Mouse (Mus musculus): ENCODE measurements around the gene Tspan31.

- no peak for TF ChIP-seq CTCF (IDR thresholded peaks at IDR 0.05; ENCODE audit: borderline replicate concordance, insufficient read depth, low read depth, low read length)
- TF ChIP-seq POLR2A (IDR thresholded peaks at IDR 0.05; ENCODE audit: borderline replicate concordance, insufficient read depth, low read length) = no peak
These were observed 7.5 kb upstream of the Tspan31 start for GRCm38 (mm10) chr10:127077515-127077914.

Measured in cerebellum, adult 2 months (tissue).